Mouse (Mus musculus): ENCODE results near the gene Heg1.

DNA sequence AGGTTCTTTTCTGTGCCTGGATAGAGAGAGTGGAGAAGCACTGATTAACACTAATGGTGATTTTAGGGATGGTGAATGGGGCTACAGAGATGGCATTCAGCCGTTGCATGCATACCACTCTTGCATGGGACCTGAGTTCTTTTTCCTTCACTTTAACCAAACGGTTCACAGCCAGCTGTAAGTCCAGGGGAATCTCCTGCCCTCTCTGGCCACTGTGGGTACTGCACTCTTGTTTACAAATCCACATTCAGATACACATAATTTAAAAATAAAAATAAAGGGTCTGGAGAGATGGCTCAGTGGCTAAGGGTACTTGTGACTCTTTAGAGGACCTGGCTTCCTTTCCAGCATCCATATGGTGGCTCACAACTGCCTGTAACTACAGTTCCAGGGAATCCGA is 39.8 kb downstream of the Heg1 start:
- TF ChIP-seq EP300 (IDR thresholded peaks at IDR 0.05; ENCODE audit: low read depth), result no peak
- TF ChIP-seq CTCF (IDR thresholded peaks at IDR 0.05; ENCODE audit: low read depth), result peak; percentile 49

Data from liver, postnatal 0 days (tissue).